Mouse (Mus musculus): ENCODE data around the gene Gm11985.

DNA sequence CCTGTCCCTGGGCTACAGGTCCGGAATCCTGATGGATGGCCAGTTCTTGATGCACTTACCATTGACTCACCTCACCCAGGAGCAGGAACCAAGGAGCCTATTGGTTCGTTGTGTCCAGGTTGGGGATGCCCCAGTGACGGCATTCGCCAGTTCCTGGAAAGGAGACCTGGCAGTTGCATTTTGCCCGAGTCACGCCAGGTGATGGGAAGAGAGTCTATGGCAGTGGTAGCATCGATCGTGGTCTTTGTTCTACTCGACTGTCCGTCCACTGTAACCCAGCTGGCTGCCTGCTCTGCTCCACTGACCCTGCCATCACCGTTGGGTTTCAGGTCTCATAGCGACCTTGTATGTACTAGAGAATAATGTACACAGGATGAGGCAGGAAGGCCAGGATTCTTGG lies 36.0 kb downstream of the Gm11985 start:
- TF ChIP-seq CTCF (IDR thresholded peaks at IDR 0.05; ENCODE audit: low read depth) = no peak
- no peak for TF ChIP-seq EP300 (optimal IDR thresholded peaks at IDR 0.05)
